Mouse (Mus musculus): ENCODE measurements around the gene Usp31. TPM values are rescaled to one million over a fixed set of nuclear protein-coding genes. Genes with fewer than 3 reads are reported as not detected.

Gene Usp31
- total and polyA plus RNA-seq, 3 experiments: 14.4 to 14.7 TPM; not detected in 1

GRCm38 (mm10) chr7:121705051-121705450 is 2.0 kb downstream of the Usp31 start:
- Histone ChIP-seq H3K9ac (ENCODE audit: control insufficient read depth, low read depth, low read length, poor library complexity, severe bottlenecking) (no peak overlapping the region), H3K36me3 (ENCODE audit: control insufficient read depth in 1 of 2, insufficient read depth in 2 of 2, low read length in 2 of 2) (peaks cover 3 to 49% of the 10 kb centered on the region in 2 experiments; a peak in 3 of 4 replicates), H3K79me2 (ENCODE audit: control insufficient read depth, insufficient read depth, low read length, poor library complexity) (peaks cover 60% of the 10 kb centered on the region), H3K27ac (ENCODE audit: control insufficient read depth, low read depth, low read length) (no peak overlapping the region), H3K4me1 (ENCODE audit: control insufficient read depth in 1 of 2, insufficient read depth in 2 of 2, low read length in 2 of 2) (peaks cover 8 to 30% of the 10 kb centered on the region in 2 experiments), H3K27me3 (ENCODE audit: control insufficient read depth in 1 of 2, insufficient read depth in 2 of 2, low read length in 2 of 2) (0 out of 4 replicates have a peak, but pooled peaks cover 0 to 2% of the 10 kb centered on the region in 2 experiments), H3K9me3 (replicated peaks; ENCODE audit: insufficient read depth, low read length) (no peaks in the 10 kb centered on the region), H3K4me3 (ENCODE audit: control insufficient read depth in 1 of 2, insufficient read depth in 1 of 2, low read depth in 2 of 2, low read length in 2 of 2) (no peak overlapping the region; a peak in 1 of 4 replicates)
- peak; percentile 51 for DNase-seq (ENCODE audit: low read depth, low spot score)
- no peak for TF ChIP-seq ZKSCAN1 (IDR thresholded peaks at IDR 0.05; ENCODE audit: low read depth, low read length)
- TF ChIP-seq POLR2AphosphoS5 (IDR thresholded peaks at IDR 0.05; ENCODE audit: borderline replicate concordance, low read depth, low read length): no peak
- TF ChIP-seq E2F4 (IDR thresholded peaks at IDR 0.05; ENCODE audit: borderline replicate concordance, low read depth, low read length): no peak
- TF ChIP-seq NRF1 (IDR thresholded peaks at IDR 0.05; ENCODE audit: insufficient read depth, low read depth, low read length, poor library complexity, severe bottlenecking): no peak
- TF ChIP-seq MYB (IDR thresholded peaks at IDR 0.05; ENCODE audit: low read depth, low read length): no peak
- no peak for TF ChIP-seq SIN3A (IDR thresholded peaks at IDR 0.05; ENCODE audit: low read length)
- no peak for TF ChIP-seq ETS1 (IDR thresholded peaks at IDR 0.05; ENCODE audit: low read depth, low read length)
- TF ChIP-seq USF1 (IDR thresholded peaks at IDR 0.05; ENCODE audit: low read depth, low read length): no peak
- no peak for TF ChIP-seq CTCF (IDR thresholded peaks at IDR 0.05 in 2 of 3, conservative IDR thresholded peaks at IDR 0.05 in 1 of 3; ENCODE audit: control insufficient read depth in 1 of 3, insufficient read depth in 1 of 3, low read depth in 2 of 3, low read length in 3 of 3, poor library complexity in 1 of 3, severe bottlenecking in 1 of 3)
- TF ChIP-seq USF2 (IDR thresholded peaks at IDR 0.05; ENCODE audit: borderline replicate concordance in 1 of 2, insufficient read depth in 1 of 2, low read depth in 1 of 2, low read length in 2 of 2): no peak

DNA sequence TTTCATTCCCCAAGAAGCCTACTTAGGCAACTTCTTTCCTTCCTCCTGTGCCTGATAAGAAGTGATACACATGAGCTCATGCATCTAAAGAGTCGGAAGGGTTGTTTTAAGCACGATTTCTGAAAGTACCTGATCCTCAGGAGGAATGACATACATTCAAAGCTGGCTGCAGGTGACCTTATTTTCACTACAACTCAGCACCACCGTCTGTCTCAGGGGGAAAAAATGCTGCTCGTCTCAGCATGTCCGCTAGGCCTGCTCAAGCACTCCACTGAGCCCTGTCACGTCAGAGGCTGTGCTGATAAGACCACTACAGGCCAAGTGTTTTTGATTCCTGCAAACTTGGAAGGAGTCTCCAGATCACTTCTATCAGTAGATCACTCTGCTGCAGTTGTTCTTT is 5.1 kb downstream of the Usp31 start:
- Histone ChIP-seq H3K9me3 (replicated peaks; ENCODE audit: insufficient read depth, low read length) (no peaks in the 10 kb centered on the region), H3K36me3 (ENCODE audit: control insufficient read depth in 1 of 2, insufficient read depth in 2 of 2, low read length in 2 of 2) (peaks cover 9 to 68% of the 10 kb centered on the region in 2 experiments), H3K79me2 (ENCODE audit: control insufficient read depth, insufficient read depth, low read length, poor library complexity) (peaks cover 78% of the 10 kb centered on the region), H3K9ac (ENCODE audit: control insufficient read depth, low read depth, low read length, poor library complexity, severe bottlenecking) (no peak overlapping the region), H3K4me3 (ENCODE audit: control insufficient read depth in 1 of 2, insufficient read depth in 1 of 2, low read depth in 2 of 2, low read length in 2 of 2) (no peak overlapping the region), H3K4me1 (ENCODE audit: control insufficient read depth in 1 of 2, insufficient read depth in 2 of 2, low read length in 2 of 2) (peaks cover 19 to 37% of the 10 kb centered on the region in 2 experiments), H3K27ac (ENCODE audit: control insufficient read depth, low read depth, low read length) (no peak overlapping the region), H3K27me3 (ENCODE audit: control insufficient read depth in 1 of 2, insufficient read depth in 2 of 2, low read length in 2 of 2) (no peaks in the 10 kb centered on the region)
- DNase-seq (ENCODE audit: low read depth, low spot score): peak; percentile 33
- peak; percentile 30; the same call in 1 of the 2 replicates for TF ChIP-seq GATA1 (IDR thresholded peaks at IDR 0.05; ENCODE audit: low read depth, low read length)
- TF ChIP-seq KAT2A (conservative IDR thresholded peaks at IDR 0.05; ENCODE audit: low read depth, low read length): no peak
- TF ChIP-seq MAZ (IDR thresholded peaks at IDR 0.05; ENCODE audit: low read depth, low read length): no peak

- no peak overlapping the region for H3K27ac ChIP-seq (ENCODE audit: control insufficient read depth, low read depth, low read length)
- H3K4me3 ChIP-seq (ENCODE audit: control insufficient read depth in 1 of 2, insufficient read depth in 1 of 2, low read depth in 2 of 2, low read length in 2 of 2): no peak overlapping the region
- no peaks in the 10 kb centered on the region for H3K27me3 ChIP-seq (ENCODE audit: control insufficient read depth in 1 of 2, insufficient read depth in 2 of 2, low read length in 2 of 2)
- peaks cover 19 to 32% of the 10 kb centered on the region in 2 experiments for H3K4me1 ChIP-seq (ENCODE audit: control insufficient read depth in 1 of 2, insufficient read depth in 2 of 2, low read length in 2 of 2)
- H3K79me2 ChIP-seq (ENCODE audit: control insufficient read depth, insufficient read depth, low read length, poor library complexity): peaks cover 67% of the 10 kb centered on the region
- H3K36me3 ChIP-seq (ENCODE audit: control insufficient read depth in 1 of 2, insufficient read depth in 2 of 2, low read length in 2 of 2): peaks cover 11 to 66% of the 10 kb centered on the region in 2 experiments
- H3K9ac ChIP-seq (ENCODE audit: control insufficient read depth, low read depth, low read length, poor library complexity, severe bottlenecking): no peak overlapping the region
- H3K9me3 ChIP-seq (replicated peaks; ENCODE audit: insufficient read depth, low read length): no peaks in the 10 kb centered on the region
- TF ChIP-seq RCOR1 (IDR thresholded peaks at IDR 0.05; ENCODE audit: low read depth, low read length): peak; percentile 71; the same call in 1 of the 2 replicates
- peak; percentile 57; the same call in 1 of the 2 replicates for TF ChIP-seq BHLHE40 (IDR thresholded peaks at IDR 0.05; ENCODE audit: borderline replicate concordance, low read depth, low read length)
- TF ChIP-seq SIN3A (IDR thresholded peaks at IDR 0.05; ENCODE audit: low read length): no peak
- TF ChIP-seq MYB (IDR thresholded peaks at IDR 0.05; ENCODE audit: low read depth, low read length): no peak
- no peak for DNase-seq (ENCODE audit: low read depth, low spot score)
Observed at GRCm38 (mm10) chr7:121700480-121700879, 6.6 kb downstream of the Usp31 start.

Data from MEL (cell line).